Mouse (Mus musculus) embryonic facial prominence, embryonic 12.5 days (tissue): ENCODE results near the gene 2010109A12Rik. TPM values are rescaled to one million over a fixed set of nuclear protein-coding genes. Genes with fewer than 3 reads are reported as not detected.
A peak's percentile ranks its signal among the peaks of the same experiment; 100 is the strongest.

Experiments used
- ATAC-seq: fragments of 200-750 bp; cut with Nextera tagmentation; 2 replicates; pipeline ENCODE4 v1.8.0; 2017; ENCODE audit not compliant: insufficient number of reproducible peaks, insufficient read depth, low FRiP score, low TSS enrichment
- H3K27ac ChIP-seq: fragments of 300-500 bp; sonication (generic); 2 replicates; pipeline ENCODE4 v1.5.1; 2016; ENCODE audit warnings: mild to moderate bottlenecking
- H3K27me3 ChIP-seq: fragments of 300-500 bp; sonication (generic); 2 replicates; pipeline ENCODE4 v1.6.1; 2016; ENCODE audit warnings: mild to moderate bottlenecking, moderate library complexity
- H3K36me3 ChIP-seq: fragments of 300-500 bp; sonication (generic); 2 replicates; pipeline ENCODE4 v1.6.1; 2016; ENCODE audit warnings: mild to moderate bottlenecking
- H3K4me1 ChIP-seq: fragments of 300-500 bp; sonication (generic); 2 replicates; pipeline ENCODE4 v1.6.1; 2016
- H3K4me2 ChIP-seq: fragments of 300-500 bp; sonication (generic); replicated peaks from 2 replicates; pipeline ENCODE4 v1.6.1; 2016; ENCODE audit warnings: mild to moderate bottlenecking, moderate library complexity
- H3K4me3 ChIP-seq: fragments of 300-500 bp; sonication (generic); 2 replicates; pipeline ENCODE4 v1.5.1; 2016; ENCODE audit warnings: mild to moderate bottlenecking
- H3K9ac ChIP-seq: fragments of 300-500 bp; sonication (generic); 2 replicates; pipeline ENCODE4 v1.6.1; 2016; ENCODE audit warnings: mild to moderate bottlenecking, moderate library complexity
- H3K9me3 ChIP-seq: fragments of 300-500 bp; sonication (generic); 2 replicates; pipeline ENCODE4 v1.6.1; 2016; ENCODE audit warnings: mild to moderate bottlenecking, moderate library complexity
- WGBS: fragments of 180-500 bp; shearing (Covaris S2); methylation state at CpG from one replicate; pipeline ENCODE4 v1.1.7; 2016; 5-methylcytosine and 5-hydroxymethylcytosine counted together
- polyA plus RNA-seq: library from polyadenylated mRNA; unstranded; fragments of >200 nt; fragmentation: Nextera tagmentation; extraction: Ambion mirVana; gene quantifications from 2 replicates; pipeline ENCODE4 v1.2.1, GENCODE M21; 2016

Gene 2010109A12Rik
- 1.9 TPM in 2 replicates for polyA plus RNA-seq

DNA sequence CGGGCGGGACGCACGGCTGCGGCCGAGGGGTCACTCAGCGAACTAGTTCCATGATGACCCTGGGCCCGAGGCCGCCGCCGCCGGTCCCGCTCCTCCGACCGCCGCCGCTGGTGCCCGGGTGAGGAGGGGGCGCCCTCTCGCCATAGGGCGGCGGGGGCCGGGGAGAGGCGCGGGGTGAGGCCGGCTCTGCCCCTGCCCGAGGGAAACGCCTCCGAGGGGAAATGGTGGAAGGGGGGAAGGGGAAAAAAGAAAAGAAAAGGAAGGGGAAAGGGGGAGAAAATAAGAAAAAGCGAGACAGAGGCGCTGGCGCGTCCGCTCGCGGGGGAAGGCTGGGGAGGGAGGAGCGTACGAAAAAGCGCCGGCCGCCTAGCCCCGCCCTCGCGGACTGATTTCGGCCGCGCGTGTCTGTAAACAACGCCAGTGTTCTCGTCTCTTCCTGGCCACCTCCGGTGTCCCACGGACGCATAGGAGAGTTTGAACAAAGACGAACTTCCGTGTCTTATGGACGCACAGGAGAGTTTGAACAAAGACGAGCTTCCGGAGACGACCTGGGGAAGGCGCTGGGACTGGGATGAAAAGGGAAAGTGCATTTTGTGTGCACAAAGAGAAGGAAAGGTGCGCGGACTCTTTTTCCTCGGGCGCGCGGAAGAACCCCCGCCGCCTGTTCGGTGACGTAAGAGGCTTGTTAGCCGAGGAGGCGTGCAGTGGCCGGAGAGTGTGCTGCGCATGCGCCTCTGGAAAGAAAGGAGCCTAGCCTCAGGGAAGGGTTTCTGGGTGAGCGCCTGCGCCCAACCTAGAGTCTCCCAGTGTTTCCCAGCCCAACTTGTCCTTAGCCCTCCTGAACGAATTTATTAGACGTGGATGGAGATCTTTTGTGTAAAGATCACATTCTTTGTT lies at the start of gene 2010109A12Rik, which contains the start of gene Ccni:
Gene 2010109A12Rik (plus strand): TSS at position 410 of the 897 bp plus-strand sequence.
Gene Ccni (minus strand): TSS at position 387 of the 897 bp plus-strand sequence.
- H3K4me1 ChIP-seq, result peaks cover 24% of the 10 kb centered on the region
- H3K9me3 ChIP-seq, result no peaks in the 10 kb centered on the region
- H3K4me2 ChIP-seq, result peak within 1 kb of the TSS; percentile 84
- H3K36me3 ChIP-seq, result peaks cover 6% of the 10 kb centered on the region; the same call in 1 of the 2 replicates
- WGBS, result under 1% methylated on average over 79 of the region's 79 CpGs
- no peaks in the 10 kb centered on the region for H3K27me3 ChIP-seq
- peak within 1 kb of the TSS; percentile 95 for H3K4me3 ChIP-seq
- ATAC-seq, result peak; percentile 94
- H3K27ac ChIP-seq, result peak within 1 kb of the TSS; percentile 97
- peak within 1 kb of the TSS; percentile 99 for H3K9ac ChIP-seq

DNA sequence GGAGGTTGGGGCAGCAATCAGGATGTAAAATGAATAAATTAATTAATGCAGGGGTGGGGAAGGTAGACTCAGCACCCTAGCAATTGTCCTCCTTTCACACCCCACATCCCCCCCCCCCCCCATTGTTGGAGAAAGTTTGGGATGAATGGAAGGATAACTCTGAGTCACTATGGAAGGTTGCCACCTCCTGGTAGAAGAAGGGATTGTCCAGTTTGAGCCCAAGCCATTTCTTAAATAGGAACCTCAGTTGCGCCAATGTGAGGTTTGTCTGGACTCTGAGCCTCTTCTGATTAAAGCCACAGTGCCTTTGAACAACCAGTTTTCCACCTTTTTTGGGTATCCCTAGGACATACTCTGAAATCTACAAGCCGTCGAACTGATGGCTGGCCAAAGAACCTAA lies 42.8 kb upstream of the 2010109A12Rik start:
- Histone ChIP-seq H3K4me2 (no peak overlapping the region), H3K9ac (no peak overlapping the region), H3K36me3 (peaks cover 83% of the 10 kb centered on the region), H3K4me3 (no peak overlapping the region), H3K4me1 (no peaks in the 10 kb centered on the region), H3K27me3 (no peaks in the 10 kb centered on the region), H3K27ac (no peak overlapping the region), H3K9me3 (no peaks in the 10 kb centered on the region)
- ATAC-seq, result no peak
- 88% methylated on average over 3 of the region's 3 CpGs for WGBS

DNA sequence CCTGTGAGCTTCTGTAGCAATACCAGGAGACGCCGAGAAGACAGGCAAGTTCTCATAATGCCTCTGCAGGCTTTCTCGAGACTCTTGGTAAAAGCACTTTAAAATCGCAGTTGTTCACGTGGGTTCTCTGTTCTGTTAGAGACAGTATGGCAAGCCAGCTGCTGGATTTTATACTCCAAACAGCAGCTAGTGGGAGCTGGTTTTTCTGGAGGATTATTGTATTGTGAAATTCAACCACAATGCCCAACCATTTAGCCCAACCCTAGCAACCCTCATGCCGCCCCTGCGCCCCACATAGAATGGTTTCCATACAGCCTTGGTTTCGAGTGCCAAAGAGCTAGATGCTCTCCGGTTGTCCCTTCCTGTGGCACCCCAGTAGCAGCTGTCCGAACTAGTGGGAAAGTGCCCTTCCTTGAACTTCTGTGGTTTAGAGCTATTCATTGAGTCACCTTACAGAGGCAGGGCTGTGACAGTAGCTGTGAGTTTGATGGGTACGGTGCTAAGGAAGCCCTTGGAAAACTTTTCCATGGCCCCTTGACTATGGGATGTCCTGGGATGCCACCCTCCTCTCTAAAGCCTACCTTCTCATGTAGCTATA lies 38.3 kb upstream of the 2010109A12Rik start:
- Histone ChIP-seq H3K4me3 (no peak overlapping the region), H3K4me1 (no peaks in the 10 kb centered on the region), H3K9me3 (no peaks in the 10 kb centered on the region), H3K36me3 (peaks cover 73% of the 10 kb centered on the region), H3K27ac (no peak overlapping the region), H3K4me2 (no peak overlapping the region), H3K27me3 (no peaks in the 10 kb centered on the region), H3K9ac (no peak overlapping the region)
- 92% methylated on average over 11 of the region's 11 CpGs for WGBS
- ATAC-seq, result no peak

DNA sequence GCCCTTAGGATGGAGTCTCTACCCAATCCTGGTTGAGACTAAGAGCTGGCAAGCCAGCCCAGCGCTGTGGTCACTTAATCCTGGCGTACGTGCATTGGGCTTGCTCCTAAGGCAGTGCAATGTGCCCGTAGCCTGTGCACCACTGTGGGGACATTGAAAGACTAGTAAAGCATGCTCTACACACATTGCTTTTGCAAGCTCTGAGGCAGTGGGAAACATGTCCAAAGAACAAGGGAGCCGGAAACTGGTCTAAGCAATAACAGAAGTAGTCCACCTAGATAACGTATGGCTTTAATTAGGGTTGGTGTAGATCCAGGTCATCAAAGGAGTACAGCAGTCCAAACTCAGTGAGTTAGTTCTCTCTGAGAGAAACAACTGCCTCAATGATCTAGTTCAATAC lies 37.7 kb upstream of the 2010109A12Rik start:
- Histone ChIP-seq H3K36me3 (peaks cover 71% of the 10 kb centered on the region), H3K4me1 (no peaks in the 10 kb centered on the region), H3K27ac (0 out of 2 replicates have a peak overlapping the region, but pooled peaks have one; percentile 12), H3K9me3 (no peaks in the 10 kb centered on the region), H3K4me2 (no peak overlapping the region), H3K9ac (no peak overlapping the region), H3K4me3 (no peak overlapping the region), H3K27me3 (no peaks in the 10 kb centered on the region)
- WGBS, result 55% methylated on average over 6 of the region's 6 CpGs
- ATAC-seq, result no peak

DNA sequence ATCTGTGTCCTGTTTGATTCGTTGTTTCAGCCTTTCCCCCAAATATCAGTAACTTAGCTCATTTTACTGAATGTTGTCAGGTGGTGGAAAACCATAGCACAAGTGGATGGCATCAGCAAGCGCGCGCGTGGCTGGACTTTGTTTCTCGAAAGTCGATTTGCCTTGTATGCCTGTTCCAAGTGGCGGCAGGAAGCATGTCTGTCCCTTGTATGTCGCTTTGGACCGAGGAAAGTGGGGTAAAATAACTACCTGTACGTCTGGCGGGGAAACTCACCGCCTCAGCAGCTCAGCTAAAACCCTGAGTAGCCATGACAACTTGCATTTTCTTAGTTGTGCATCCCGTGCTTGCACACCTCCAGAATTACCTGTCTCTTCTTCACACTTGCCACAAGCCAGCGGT lies 34.9 kb upstream of the 2010109A12Rik start:
- Histone ChIP-seq H3K4me1 (no peaks in the 10 kb centered on the region), H3K27ac (no peak overlapping the region), H3K9ac (no peak overlapping the region), H3K36me3 (peaks cover 66% of the 10 kb centered on the region), H3K4me3 (no peak overlapping the region), H3K4me2 (no peak overlapping the region), H3K27me3 (no peaks in the 10 kb centered on the region), H3K9me3 (no peaks in the 10 kb centered on the region)
- no peak for ATAC-seq
- 95% methylated on average over 15 of the region's 15 CpGs for WGBS

DNA sequence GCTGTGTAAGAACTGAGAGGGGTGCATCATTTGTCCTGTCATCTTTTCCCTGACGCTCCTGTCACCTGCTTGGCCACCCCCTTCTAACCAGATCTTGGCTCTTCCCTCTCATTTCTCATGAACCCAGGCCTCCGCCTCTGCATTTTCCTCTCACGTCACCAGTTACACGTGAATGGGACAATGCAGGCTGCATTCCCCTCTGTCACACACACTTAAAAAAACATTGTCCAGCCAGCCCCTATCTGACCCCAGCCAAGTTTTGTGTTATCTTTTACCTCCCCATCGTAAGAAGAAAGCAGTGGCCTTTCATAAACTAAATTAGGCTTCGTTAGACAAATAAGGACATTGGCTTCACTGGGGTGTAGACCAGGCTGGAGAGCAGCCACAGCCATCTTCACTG lies 33.8 kb upstream of the 2010109A12Rik start:
- Histone ChIP-seq H3K27ac (no peak overlapping the region), H3K27me3 (no peaks in the 10 kb centered on the region), H3K4me1 (no peaks in the 10 kb centered on the region), H3K9ac (no peak overlapping the region), H3K9me3 (no peaks in the 10 kb centered on the region), H3K4me2 (no peak overlapping the region), H3K4me3 (no peak overlapping the region), H3K36me3 (peaks cover 65% of the 10 kb centered on the region)
- 84% methylated on average over 6 of the region's 6 CpGs for WGBS
- ATAC-seq, result no peak

DNA sequence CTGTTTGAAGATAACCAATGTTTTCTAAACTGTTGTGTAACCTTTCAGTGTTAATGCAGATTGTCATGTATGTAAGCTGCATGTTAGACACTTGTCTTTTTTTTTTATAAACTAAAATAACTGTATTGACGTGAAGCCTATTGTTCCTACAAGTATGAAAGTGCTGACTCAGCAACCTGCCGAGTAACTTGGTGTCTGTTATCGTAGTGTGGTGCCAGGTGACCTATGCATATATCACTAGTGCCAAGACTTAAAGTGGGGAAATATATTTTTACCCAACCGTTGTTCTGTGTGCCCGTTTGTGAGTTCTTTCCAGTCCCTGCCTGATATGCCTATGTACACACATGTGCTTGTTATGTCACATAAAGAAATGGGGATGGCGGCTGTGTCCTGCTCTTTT lies 31.6 kb upstream of the 2010109A12Rik start:
- H3K9me3 ChIP-seq, result no peaks in the 10 kb centered on the region
- no peaks in the 10 kb centered on the region for H3K4me1 ChIP-seq
- H3K9ac ChIP-seq, result no peak overlapping the region
- WGBS, result 89% methylated on average over 6 of the region's 6 CpGs
- ATAC-seq, result no peak
- no peaks in the 10 kb centered on the region for H3K27me3 ChIP-seq
- peaks cover 57% of the 10 kb centered on the region for H3K36me3 ChIP-seq
- H3K27ac ChIP-seq, result no peak overlapping the region
- no peak overlapping the region for H3K4me2 ChIP-seq
- H3K4me3 ChIP-seq, result no peak overlapping the region

DNA sequence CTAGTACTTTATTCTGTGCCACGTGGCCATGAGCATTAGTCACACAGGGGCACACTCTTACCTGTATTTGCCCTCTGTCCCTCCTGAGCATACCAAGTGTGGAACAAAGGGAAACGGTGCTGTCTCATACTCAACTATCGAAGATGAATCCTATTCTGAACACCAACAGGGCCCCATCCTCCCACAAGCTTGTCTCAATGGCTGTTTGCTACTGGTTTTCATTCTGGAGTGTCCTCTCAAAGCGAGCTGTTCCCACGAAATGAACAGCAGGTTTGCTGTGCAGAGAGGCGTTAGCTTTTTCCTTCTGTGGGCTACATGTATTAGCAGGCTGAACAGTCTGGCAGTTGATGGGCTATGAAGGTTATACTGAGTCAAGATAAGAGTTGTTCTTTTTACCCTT lies 27.7 kb upstream of the 2010109A12Rik start:
- no peaks in the 10 kb centered on the region for H3K4me1 ChIP-seq
- no peaks in the 10 kb centered on the region for H3K9me3 ChIP-seq
- no peak overlapping the region for H3K27ac ChIP-seq
- H3K4me2 ChIP-seq, result no peak overlapping the region
- H3K36me3 ChIP-seq, result peaks cover 51% of the 10 kb centered on the region
- no peak for ATAC-seq
- 88% methylated on average over 6 of the region's 6 CpGs for WGBS
- no peak overlapping the region for H3K9ac ChIP-seq
- no peak overlapping the region for H3K4me3 ChIP-seq
- H3K27me3 ChIP-seq, result no peaks in the 10 kb centered on the region

DNA sequence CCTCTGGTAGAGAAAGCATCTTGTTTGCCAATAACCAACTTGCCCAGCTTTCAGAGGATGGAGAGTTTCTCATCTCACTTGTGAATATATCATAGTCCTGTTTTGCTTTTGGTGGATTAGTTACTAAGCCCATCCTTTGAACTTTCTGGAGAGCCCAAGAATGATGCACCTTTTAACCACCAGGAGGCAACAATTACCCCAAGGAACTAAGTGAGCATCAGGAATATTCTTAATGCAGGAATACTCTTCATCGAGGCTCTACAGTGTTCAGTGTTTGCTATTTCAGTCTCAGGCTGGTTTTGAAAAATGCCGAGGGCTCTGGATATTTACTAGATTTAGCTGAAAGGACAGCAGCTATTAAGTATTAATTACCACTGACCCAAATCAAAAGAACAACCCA lies 26.1 kb upstream of the 2010109A12Rik start:
- H3K9me3 ChIP-seq, result no peaks in the 10 kb centered on the region
- H3K27me3 ChIP-seq, result no peaks in the 10 kb centered on the region
- WGBS, result 82% methylated on average over 2 of the region's 2 CpGs
- H3K36me3 ChIP-seq, result peaks cover 48% of the 10 kb centered on the region
- ATAC-seq, result no peak
- no peak overlapping the region for H3K4me3 ChIP-seq
- no peaks in the 10 kb centered on the region for H3K4me1 ChIP-seq
- no peak overlapping the region for H3K9ac ChIP-seq
- H3K4me2 ChIP-seq, result no peak overlapping the region
- H3K27ac ChIP-seq, result no peak overlapping the region

DNA sequence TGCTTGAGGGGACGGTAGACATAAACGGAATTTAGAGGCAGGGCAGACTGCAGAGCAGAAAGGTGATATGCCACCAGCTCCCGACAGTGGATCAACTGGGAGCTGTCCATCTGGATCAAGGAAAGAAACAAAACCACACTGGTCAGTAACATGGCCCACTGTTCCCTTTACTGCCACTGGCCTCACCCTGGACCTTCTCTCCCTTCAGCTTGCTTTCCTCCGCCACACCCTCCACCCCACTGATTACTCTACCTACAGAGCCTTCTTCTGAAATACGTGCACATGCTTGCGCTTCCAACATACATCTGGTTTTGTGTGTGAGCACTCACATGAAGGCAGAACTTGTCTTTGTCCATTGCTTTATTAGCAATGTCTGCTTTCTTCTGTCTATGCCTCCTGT lies 23.0 kb upstream of the 2010109A12Rik start:
- no peak overlapping the region for H3K4me2 ChIP-seq
- no peak for ATAC-seq
- H3K27ac ChIP-seq, result no peak overlapping the region
- no peaks in the 10 kb centered on the region for H3K9me3 ChIP-seq
- H3K4me1 ChIP-seq, result no peaks in the 10 kb centered on the region
- H3K9ac ChIP-seq, result no peak overlapping the region
- peaks cover 52% of the 10 kb centered on the region for H3K36me3 ChIP-seq
- no peaks in the 10 kb centered on the region for H3K27me3 ChIP-seq
- WGBS, result 76% methylated on average over 6 of the region's 6 CpGs
- H3K4me3 ChIP-seq, result no peak overlapping the region

DNA sequence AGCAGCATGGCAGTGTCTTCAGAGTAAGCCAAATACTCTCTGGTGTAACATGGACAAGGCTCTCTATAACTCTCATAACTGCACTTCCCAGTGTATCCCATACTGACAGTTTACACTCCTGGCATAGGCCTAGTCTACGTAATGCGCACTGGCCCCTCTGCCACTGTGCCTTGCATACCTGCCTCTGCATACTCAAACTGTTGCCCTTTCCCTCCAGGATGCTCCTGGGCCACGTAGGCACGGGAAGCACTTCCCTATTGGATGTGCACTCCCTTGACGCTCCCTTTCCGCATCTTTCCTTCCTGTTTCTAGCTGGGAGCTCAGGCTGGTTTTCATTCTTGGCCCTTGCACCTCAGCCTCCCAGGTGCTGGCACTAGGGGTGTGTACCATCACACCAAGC lies 21.8 kb upstream of the 2010109A12Rik start:
- no peak overlapping the region for H3K4me2 ChIP-seq
- no peak for ATAC-seq
- H3K4me1 ChIP-seq, result no peaks in the 10 kb centered on the region
- H3K9me3 ChIP-seq, result no peaks in the 10 kb centered on the region
- 89% methylated on average over 6 of the region's 6 CpGs for WGBS
- no peak overlapping the region for H3K27ac ChIP-seq
- no peak overlapping the region for H3K4me3 ChIP-seq
- peaks cover 56% of the 10 kb centered on the region for H3K36me3 ChIP-seq
- H3K9ac ChIP-seq, result no peak overlapping the region
- H3K27me3 ChIP-seq, result no peaks in the 10 kb centered on the region

DNA sequence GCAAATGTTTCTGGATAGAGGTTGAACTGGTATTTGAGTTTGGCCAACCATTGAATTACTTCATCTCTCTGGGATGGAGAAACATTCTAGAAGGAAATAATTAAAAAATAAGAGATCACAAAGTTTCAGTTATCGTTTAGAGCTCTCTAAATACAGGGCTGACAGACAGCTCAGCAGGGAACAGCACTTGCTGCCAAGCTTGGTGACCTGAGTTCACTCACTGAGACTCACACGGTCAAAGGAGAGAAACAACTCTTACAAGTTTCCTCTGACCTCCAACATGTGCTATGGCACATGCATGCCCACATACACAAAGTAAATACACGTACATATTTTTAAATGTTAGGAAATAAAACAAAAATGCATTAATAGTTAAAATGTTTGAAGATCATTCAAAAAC lies 16.7 kb upstream of the 2010109A12Rik start:
- ATAC-seq, result no peak
- no peaks in the 10 kb centered on the region for H3K27me3 ChIP-seq
- no peak overlapping the region for H3K4me3 ChIP-seq
- no peaks in the 10 kb centered on the region for H3K4me1 ChIP-seq
- no peak overlapping the region for H3K27ac ChIP-seq
- 82% methylated on average over 3 of the region's 3 CpGs for WGBS
- no peaks in the 10 kb centered on the region for H3K9me3 ChIP-seq
- H3K9ac ChIP-seq, result no peak overlapping the region
- no peak overlapping the region for H3K4me2 ChIP-seq
- H3K36me3 ChIP-seq, result peaks cover 42% of the 10 kb centered on the region
